Mouse (Mus musculus) olfactory bulb, adult 2 months (tissue): Measurements from ENCODE around the gene Spats2.

Experiments
- CTCF ChIP-seq: fragments of 200-500 bp; IDR thresholded peaks from 2 replicates; pipeline ENCODE4 v1.5.1; 2012; ENCODE audit warnings: low read depth, mild to moderate bottlenecking, low read length, moderate library complexity; ENCODE audit not compliant: insufficient read depth
- POLR2A ChIP-seq: fragments of 200-500 bp; IDR thresholded peaks from 2 replicates; pipeline ENCODE4 v1.6.1; 2012; ENCODE audit warnings: mild to moderate bottlenecking, low read depth, low read length, moderate library complexity; ENCODE audit not compliant: insufficient read depth

- TF ChIP-seq CTCF (no peak), POLR2A (no peak)
Measured at GRCm38 (mm10) chr15:99184217-99184914, 58.6 kb downstream of the Spats2 start.
